Mouse (Mus musculus) olfactory bulb, adult 2 months (tissue): Measurements from ENCODE around the gene Ang2.

ENCODE experiments used
- CTCF ChIP-seq: fragments of 200-500 bp; IDR thresholded peaks from 2 replicates; pipeline ENCODE4 v1.5.1; 2012; ENCODE audit warnings: low read depth, mild to moderate bottlenecking, low read length, moderate library complexity; ENCODE audit not compliant: insufficient read depth
- POLR2A ChIP-seq: fragments of 200-500 bp; IDR thresholded peaks from 2 replicates; pipeline ENCODE4 v1.6.1; 2012; ENCODE audit warnings: mild to moderate bottlenecking, low read depth, low read length, moderate library complexity; ENCODE audit not compliant: insufficient read depth

- TF ChIP-seq POLR2A (no peak), CTCF (no peak)
Observed at GRCm38 (mm10) chr14:51173843-51174242, 25.1 kb downstream of the Ang2 start.
